Mouse (Mus musculus) frontal cortex, adult 2 months (tissue): ENCODE results near the gene Trp53bp2. TPM values are rescaled to one million over a fixed set of nuclear protein-coding genes. Genes with fewer than 3 reads are reported as not detected.

Experiments
- DNase-seq, 2 experiments: peaks; one replicate each; pipeline ENCODE4 v3.0.0; 2022; ENCODE audit warnings: low spot score in 1 of 2; ENCODE audit errors: extremely low spot score in 1 of 2
- polyA plus RNA-seq: library from polyadenylated mRNA; depleted of rRNA; stranded (reverse); fragments of >200 nt; gene quantifications from 2 replicates; pipeline ENCODE4 v1.2.3, GENCODE M21; 2012; rRNA removed

The Trp53bp2 gene
- polyA plus RNA-seq = 21.1 and 22.2 TPM in 2 replicates

GRCm38 (mm10) chr1:182408684-182409327 lies at the start of gene Trp53bp2:
Gene Trp53bp2 (plus strand): TSS chr1:182409172.
- peak; percentile 94 to 99 for DNase-seq

- no peak for DNase-seq
These were observed 46.3 kb upstream of the Trp53bp2 start for GRCm38 (mm10) chr1:182362703-182363102.

- no peak for DNase-seq
These were observed 45.1 kb upstream of the Trp53bp2 start for GRCm38 (mm10) chr1:182363683-182364404.

GRCm38 (mm10) chr1:182368309-182368708 lies 40.7 kb upstream of the Trp53bp2 start:
- DNase-seq = no peak

- no peak for DNase-seq
These were observed 40.2 kb upstream of the Trp53bp2 start for GRCm38 (mm10) chr1:182368782-182369181.

- no peak for DNase-seq
These were observed 39.5 kb upstream of the Trp53bp2 start for GRCm38 (mm10) chr1:182369435-182369834.

GRCm38 (mm10) chr1:182371891-182372290 lies 37.1 kb upstream of the Trp53bp2 start:
- DNase-seq = no peak

GRCm38 (mm10) chr1:182376221-182376620 lies 32.8 kb upstream of the Trp53bp2 start:
- peak in 1 of 2 experiments; percentile 46 for DNase-seq

GRCm38 (mm10) chr1:182376826-182377225 lies 32.1 kb upstream of the Trp53bp2 start:
- DNase-seq = no peak

GRCm38 (mm10) chr1:182377519-182377918 lies 31.5 kb upstream of the Trp53bp2 start:
- no peak for DNase-seq

- DNase-seq = no peak
These were observed 30.7 kb upstream of the Trp53bp2 start for GRCm38 (mm10) chr1:182378205-182378835.

- DNase-seq = peak in 1 of 2 experiments; percentile 35
These were observed 30.1 kb upstream of the Trp53bp2 start for GRCm38 (mm10) chr1:182378876-182379275.

GRCm38 (mm10) chr1:182380683-182381082 lies 28.3 kb upstream of the Trp53bp2 start:
- DNase-seq = no peak

- no peak for DNase-seq
These were observed 27.6 kb upstream of the Trp53bp2 start for GRCm38 (mm10) chr1:182381327-182381726.

GRCm38 (mm10) chr1:182383096-182383495 lies 25.9 kb upstream of the Trp53bp2 start:
- no peak for DNase-seq

GRCm38 (mm10) chr1:182386449-182386848 lies 22.5 kb upstream of the Trp53bp2 start:
- DNase-seq = no peak

GRCm38 (mm10) chr1:182388729-182389128 lies 20.2 kb upstream of the Trp53bp2 start:
- no peak for DNase-seq

GRCm38 (mm10) chr1:182398171-182398570 lies 10.8 kb upstream of the Trp53bp2 start:
- peak in 1 of 2 experiments; percentile 20 for DNase-seq

- no peak for DNase-seq
These were observed 10.2 kb upstream of the Trp53bp2 start for GRCm38 (mm10) chr1:182398780-182399179.

GRCm38 (mm10) chr1:182399205-182399604 lies 9.8 kb upstream of the Trp53bp2 start:
- no peak for DNase-seq

- DNase-seq = no peak
These were observed 9.1 kb upstream of the Trp53bp2 start for GRCm38 (mm10) chr1:182399908-182400307.
